Mouse (Mus musculus): ENCODE results near the gene Dcaf15. TPM values are rescaled to one million over a fixed set of nuclear protein-coding genes. Genes with fewer than 3 reads are reported as not detected.

Dcaf15 gene
- polyA plus RNA-seq, 1 experiment from 2014 or later = 11.0 TPM

- H3K27ac ChIP-seq (ENCODE audit: low read length) = no peak overlapping the region
- no peaks in the 10 kb centered on the region for H3K27me3 ChIP-seq (ENCODE audit: insufficient read depth, low read length)
- H3K4me1 ChIP-seq (ENCODE audit: insufficient read depth, low read length) = peaks cover 6% of the 10 kb centered on the region; the same call in 1 of the 2 replicates
- H3K9ac ChIP-seq (replicated peaks; ENCODE audit: low read length) = no peak overlapping the region
- ATAC-seq (ENCODE audit: low FRiP score, low TSS enrichment) = peak; percentile 35; the same call in 1 of the 2 replicates
- H3K36me3 ChIP-seq (ENCODE audit: insufficient read depth, low read length) = peaks cover 35% of the 10 kb centered on the region
- H3K4me3 ChIP-seq (ENCODE audit: low read length) = no peak overlapping the region
- WGBS = 45% methylated on average over 30 of the region's 30 CpGs
- H3K4me2 ChIP-seq (replicated peaks; ENCODE audit: low read depth, low read length) = no peak overlapping the region
- no peaks in the 10 kb centered on the region for H3K9me3 ChIP-seq (ENCODE audit: low read length)
Observed at GRCm38 (mm10) chr8:84130806-84131205, 26.2 kb upstream of the Dcaf15 start.

GRCm38 (mm10) chr8:84128277-84128676 is 23.7 kb upstream of the Dcaf15 start:
- Histone ChIP-seq H3K27me3 (ENCODE audit: insufficient read depth, low read length) (no peaks in the 10 kb centered on the region), H3K4me1 (ENCODE audit: insufficient read depth, low read length) (peaks cover 6% of the 10 kb centered on the region; the same call in 1 of the 2 replicates), H3K27ac (ENCODE audit: low read length) (no peak overlapping the region), H3K9me3 (ENCODE audit: low read length) (no peaks in the 10 kb centered on the region), H3K9ac (replicated peaks; ENCODE audit: low read length) (no peak overlapping the region), H3K4me3 (ENCODE audit: low read length) (no peak overlapping the region), H3K4me2 (replicated peaks; ENCODE audit: low read depth, low read length) (no peak overlapping the region), H3K36me3 (ENCODE audit: insufficient read depth, low read length) (peaks cover 13% of the 10 kb centered on the region)
- WGBS = 43% methylated on average over 8 of the region's 8 CpGs
- ATAC-seq (ENCODE audit: low FRiP score, low TSS enrichment) = peak; percentile 25; the same call in 1 of the 2 replicates

GRCm38 (mm10) chr8:84127202-84127901 is 22.8 kb upstream of the Dcaf15 start:
- Histone ChIP-seq H3K36me3 (ENCODE audit: insufficient read depth, low read length) (peaks cover 5% of the 10 kb centered on the region), H3K4me2 (replicated peaks; ENCODE audit: low read depth, low read length) (no peak overlapping the region), H3K4me3 (ENCODE audit: low read length) (no peak overlapping the region), H3K27me3 (ENCODE audit: insufficient read depth, low read length) (no peaks in the 10 kb centered on the region), H3K9ac (replicated peaks; ENCODE audit: low read length) (no peak overlapping the region), H3K9me3 (ENCODE audit: low read length) (no peaks in the 10 kb centered on the region), H3K4me1 (ENCODE audit: insufficient read depth, low read length) (peaks cover 6% of the 10 kb centered on the region; the same call in 1 of the 2 replicates), H3K27ac (ENCODE audit: low read length) (no peak overlapping the region)
- ATAC-seq (ENCODE audit: low FRiP score, low TSS enrichment) = no peak
- 63% methylated on average over 17 of the region's 17 CpGs for WGBS

- no peak overlapping the region for H3K4me3 ChIP-seq (ENCODE audit: low read length)
- no peaks in the 10 kb centered on the region for H3K27me3 ChIP-seq (ENCODE audit: insufficient read depth, low read length)
- H3K9ac ChIP-seq (replicated peaks; ENCODE audit: low read length) = no peak overlapping the region
- H3K4me1 ChIP-seq (ENCODE audit: insufficient read depth, low read length) = peaks cover 6% of the 10 kb centered on the region; the same call in 1 of the 2 replicates
- H3K9me3 ChIP-seq (ENCODE audit: low read length) = no peaks in the 10 kb centered on the region
- no peak for ATAC-seq (ENCODE audit: low FRiP score, low TSS enrichment)
- WGBS = 60% methylated on average over 2 of the region's 2 CpGs
- no peak overlapping the region for H3K4me2 ChIP-seq (replicated peaks; ENCODE audit: low read depth, low read length)
- no peaks in the 10 kb centered on the region for H3K36me3 ChIP-seq (ENCODE audit: insufficient read depth, low read length)
- H3K27ac ChIP-seq (ENCODE audit: low read length) = no peak overlapping the region
Observed at GRCm38 (mm10) chr8:84126742-84127141, 22.2 kb upstream of the Dcaf15 start.

GRCm38 (mm10) chr8:84125656-84126055 is 21.1 kb upstream of the Dcaf15 start, which contains the start of gene Podnl1:
Gene Podnl1, plus strand, starts transcription at chr8:84125989.
- Histone ChIP-seq H3K36me3 (ENCODE audit: insufficient read depth, low read length) (no peaks in the 10 kb centered on the region), H3K4me2 (replicated peaks; ENCODE audit: low read depth, low read length) (no peak within 1 kb of the TSS), H3K27me3 (ENCODE audit: insufficient read depth, low read length) (no peaks in the 10 kb centered on the region), H3K9ac (replicated peaks; ENCODE audit: low read length) (0 out of 2 replicates have a peak within 1 kb of the TSS, but pooled peaks have one; percentile 15), H3K4me1 (ENCODE audit: insufficient read depth, low read length) (peaks cover 6% of the 10 kb centered on the region; the same call in 1 of the 2 replicates), H3K27ac (ENCODE audit: low read length) (no peak within 1 kb of the TSS), H3K9me3 (ENCODE audit: low read length) (no peaks in the 10 kb centered on the region), H3K4me3 (ENCODE audit: low read length) (no peak within 1 kb of the TSS)
- peak; percentile 56; the same call in 1 of the 2 replicates for ATAC-seq (ENCODE audit: low FRiP score, low TSS enrichment)
- 52% methylated on average over 9 of the region's 9 CpGs for WGBS

- no peak overlapping the region for H3K4me3 ChIP-seq (ENCODE audit: low read length)
- H3K27me3 ChIP-seq (ENCODE audit: insufficient read depth, low read length) = no peaks in the 10 kb centered on the region
- no peaks in the 10 kb centered on the region for H3K36me3 ChIP-seq (ENCODE audit: insufficient read depth, low read length)
- WGBS = 92% methylated on average over 3 of the region's 3 CpGs
- H3K27ac ChIP-seq (ENCODE audit: low read length) = no peak overlapping the region
- H3K9ac ChIP-seq (replicated peaks; ENCODE audit: low read length) = no peak overlapping the region
- H3K9me3 ChIP-seq (ENCODE audit: low read length) = 0 out of 2 replicates have a peak, but pooled peaks cover 5% of the 10 kb centered on the region
- no peaks in the 10 kb centered on the region for H3K4me1 ChIP-seq (ENCODE audit: insufficient read depth, low read length)
- no peak for ATAC-seq (ENCODE audit: low FRiP score, low TSS enrichment)
- H3K4me2 ChIP-seq (replicated peaks; ENCODE audit: low read depth, low read length) = no peak overlapping the region
Observed at GRCm38 (mm10) chr8:84122151-84122550, 17.6 kb upstream of the Dcaf15 start.

GRCm38 (mm10) chr8:84115646-84116045 is 11.1 kb upstream of the Dcaf15 start:
- 87% methylated on average over 6 of the region's 6 CpGs for WGBS
- Histone ChIP-seq H3K36me3 (ENCODE audit: insufficient read depth, low read length) (no peaks in the 10 kb centered on the region), H3K9me3 (ENCODE audit: low read length) (0 out of 2 replicates have a peak, but pooled peaks cover 5% of the 10 kb centered on the region), H3K4me2 (replicated peaks; ENCODE audit: low read depth, low read length) (no peak overlapping the region), H3K4me3 (ENCODE audit: low read length) (no peak overlapping the region), H3K9ac (replicated peaks; ENCODE audit: low read length) (no peak overlapping the region), H3K27me3 (ENCODE audit: insufficient read depth, low read length) (no peaks in the 10 kb centered on the region), H3K4me1 (ENCODE audit: insufficient read depth, low read length) (no peaks in the 10 kb centered on the region), H3K27ac (ENCODE audit: low read length) (no peak overlapping the region)
- ATAC-seq (ENCODE audit: low FRiP score, low TSS enrichment) = no peak

GRCm38 (mm10) chr8:84106216-84107040 is 1.9 kb upstream of the Dcaf15 start:
- ATAC-seq (ENCODE audit: low FRiP score, low TSS enrichment) = no peak
- 93% methylated on average over 3 of the region's 6 CpGs for WGBS
- H3K9ac ChIP-seq (replicated peaks; ENCODE audit: low read length) = no peak overlapping the region

GRCm38 (mm10) chr8:84105676-84106075 is 1.1 kb upstream of the Dcaf15 start:
- peaks cover 18% of the 10 kb centered on the region for H3K4me1 ChIP-seq (ENCODE audit: insufficient read depth, low read length)
- no peak for ATAC-seq (ENCODE audit: low FRiP score, low TSS enrichment)
- no peaks in the 10 kb centered on the region for H3K9me3 ChIP-seq (ENCODE audit: low read length)
- H3K27me3 ChIP-seq (ENCODE audit: insufficient read depth, low read length) = no peaks in the 10 kb centered on the region
- H3K27ac ChIP-seq (ENCODE audit: low read length) = no peak overlapping the region
- WGBS = 64% methylated on average over 2 of the region's 2 CpGs
- H3K4me2 ChIP-seq (replicated peaks; ENCODE audit: low read depth, low read length) = no peak overlapping the region
- H3K36me3 ChIP-seq (ENCODE audit: insufficient read depth, low read length) = peaks cover 10% of the 10 kb centered on the region; the same call in 1 of the 2 replicates
- H3K4me3 ChIP-seq (ENCODE audit: low read length) = no peak overlapping the region
- H3K9ac ChIP-seq (replicated peaks; ENCODE audit: low read length) = no peak overlapping the region; the same call in 1 of the 2 replicates

More at GRCm38 (mm10) chr8:84106216-84107040, 1.9 kb upstream of the Dcaf15 start:
- Histone ChIP-seq H3K36me3 (ENCODE audit: insufficient read depth, low read length) (peaks cover 8% of the 10 kb centered on the region; the same call in 1 of the 2 replicates), H3K4me1 (ENCODE audit: insufficient read depth, low read length) (peaks cover 18% of the 10 kb centered on the region), H3K4me3 (ENCODE audit: low read length) (no peak overlapping the region), H3K4me2 (replicated peaks; ENCODE audit: low read depth, low read length) (no peak overlapping the region), H3K9me3 (ENCODE audit: low read length) (no peaks in the 10 kb centered on the region), H3K27ac (ENCODE audit: low read length) (no peak overlapping the region), H3K27me3 (ENCODE audit: insufficient read depth, low read length) (no peaks in the 10 kb centered on the region)
